Comparison of ENCODE assay signal across 24 mouse cellular contexts in the genomic region with DNA sequence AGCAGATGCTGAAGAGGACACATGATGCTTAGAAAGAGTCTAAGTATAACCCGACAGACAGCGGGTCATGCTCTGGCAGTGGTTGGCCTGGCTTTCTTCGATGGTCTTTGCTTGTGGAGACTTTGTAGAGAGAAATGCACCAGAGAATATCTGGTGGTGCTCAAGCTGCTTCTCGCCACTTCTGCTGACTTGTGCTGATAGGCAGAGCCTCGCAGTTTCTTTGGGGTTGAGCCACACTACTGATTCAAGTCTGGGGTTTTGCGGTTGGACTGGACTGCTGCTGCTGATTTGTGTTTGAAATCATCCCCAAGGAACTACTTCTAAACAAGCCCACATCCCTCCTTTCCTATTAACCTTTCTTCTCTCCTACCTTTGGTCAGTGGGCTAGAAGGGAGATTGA.
DNase-seq lines count a peak whose midpoint lies in the region; ATAC-seq and TF ChIP-seq lines count a peak whose summit lies in the region.
"Had no signal": no experiment of that assay in that cellular context is flagged by ENCODE, and none has a peak within 500 bp of the region (broad histone marks: within the 10 kb centered on the region; RNA-seq: fewer than 3 reads in every experiment).

No protein-coding gene starts in this region.

- no peaks in the 10 kb centered on the region for H3K9me3 ChIP-seq in heart, embryonic 12.5 days (replicated peaks)
- H3K9me3 ChIP-seq in midbrain, embryonic 11.5 days (ENCODE audit: control insufficient read depth, low read length): no peaks in the 10 kb centered on the region
- H3K9me3 ChIP-seq in midbrain, postnatal 0 days (ENCODE audit: low read length): no peaks in the 10 kb centered on the region
- H3K9me3 ChIP-seq: embryonic facial prominence, embryonic 10.5 days; embryonic facial prominence, embryonic 12.5 days; forebrain, embryonic 13.5 days; forebrain, embryonic 15.5 days; G1E had no signal

- H3K27me3 ChIP-seq in heart, embryonic 12.5 days (replicated peaks): no peaks in the 10 kb centered on the region
- no peaks in the 10 kb centered on the region for H3K27me3 ChIP-seq in midbrain, embryonic 11.5 days (ENCODE audit: control insufficient read depth, insufficient read depth, low read length)
- H3K27me3 ChIP-seq in midbrain, postnatal 0 days (ENCODE audit: insufficient read depth, low read length): no peaks in the 10 kb centered on the region
- H3K27me3 ChIP-seq: CH12.LX; embryonic facial prominence, embryonic 12.5 days; forebrain, embryonic 13.5 days; forebrain, embryonic 15.5 days had no signal

- H3K4me2 ChIP-seq in heart, embryonic 12.5 days: no peak overlapping the region
- no peak overlapping the region for H3K4me2 ChIP-seq in midbrain, embryonic 11.5 days
- H3K4me2 ChIP-seq in midbrain, postnatal 0 days (ENCODE audit: low read depth, low read length, poor library complexity, severe bottlenecking): no peak overlapping the region
- H3K4me2 ChIP-seq: embryonic facial prominence, embryonic 12.5 days; forebrain, embryonic 13.5 days; forebrain, embryonic 15.5 days had no signal

- no peak overlapping the region for H3K4me3 ChIP-seq in heart, embryonic 12.5 days
- no peak overlapping the region for H3K4me3 ChIP-seq in midbrain, embryonic 11.5 days (ENCODE audit: low read depth, low read length)
- no peak overlapping the region for H3K4me3 ChIP-seq in midbrain, postnatal 0 days (ENCODE audit: low read depth, low read length)
- H3K4me3 ChIP-seq: embryonic facial prominence, embryonic 10.5 days; embryonic facial prominence, embryonic 12.5 days; forebrain, embryonic 13.5 days; forebrain, embryonic 15.5 days had no signal

- no peaks in the 10 kb centered on the region for H3K36me3 ChIP-seq in heart, embryonic 12.5 days
- no peaks in the 10 kb centered on the region for H3K36me3 ChIP-seq in midbrain, embryonic 11.5 days (ENCODE audit: control insufficient read depth, insufficient read depth, low read length)
- no peaks in the 10 kb centered on the region for H3K36me3 ChIP-seq in midbrain, postnatal 0 days (ENCODE audit: insufficient read depth, low read length)
- H3K36me3 ChIP-seq: embryonic facial prominence, embryonic 10.5 days; embryonic facial prominence, embryonic 12.5 days; forebrain, embryonic 15.5 days; G1E had no signal

- H3K4me1 ChIP-seq in heart, embryonic 12.5 days (replicated peaks): no peaks in the 10 kb centered on the region
- H3K4me1 ChIP-seq in midbrain, embryonic 11.5 days (ENCODE audit: control insufficient read depth, insufficient read depth, low read length): no peaks in the 10 kb centered on the region
- H3K4me1 ChIP-seq in midbrain, postnatal 0 days (ENCODE audit: insufficient read depth, low read length): no peaks in the 10 kb centered on the region
- H3K4me1 ChIP-seq: embryonic facial prominence, embryonic 10.5 days; embryonic facial prominence, embryonic 12.5 days; forebrain, embryonic 15.5 days had no signal

- TF ChIP-seq CTCF in midbrain, postnatal 0 days (IDR thresholded peaks at IDR 0.05): no peak

- no peak overlapping the region for H3K9ac ChIP-seq in heart, embryonic 12.5 days
- H3K9ac ChIP-seq in midbrain, embryonic 11.5 days (ENCODE audit: low read length): no peak overlapping the region
- no peak overlapping the region for H3K9ac ChIP-seq in midbrain, postnatal 0 days (replicated peaks; ENCODE audit: low read length, poor library complexity, severe bottlenecking)
- H3K9ac ChIP-seq: embryonic facial prominence, embryonic 12.5 days; forebrain, embryonic 13.5 days; forebrain, embryonic 15.5 days had no signal

- no peak overlapping the region for H3K27ac ChIP-seq in heart, embryonic 12.5 days (ENCODE audit: poor library complexity, severe bottlenecking)
- no peak overlapping the region for H3K27ac ChIP-seq in midbrain, embryonic 11.5 days (ENCODE audit: low read depth, low read length)
- no peak overlapping the region for H3K27ac ChIP-seq in midbrain, postnatal 0 days (ENCODE audit: low read depth, low read length)
- H3K27ac ChIP-seq: embryonic facial prominence, embryonic 10.5 days; embryonic facial prominence, embryonic 12.5 days; forebrain, embryonic 13.5 days; forebrain, embryonic 15.5 days had no signal

- no peak for ATAC-seq in heart, embryonic 12.5 days (ENCODE audit: insufficient number of reproducible peaks, low FRiP score)
- ATAC-seq in midbrain, embryonic 11.5 days (ENCODE audit: low FRiP score): no peak
- no peak for ATAC-seq in midbrain, postnatal 0 days (ENCODE audit: low FRiP score)
- ATAC-seq: activated CD4-positive, CD25-positive, alpha-beta regulatory T cell, adult 4 months; CD4-positive, CD25-positive, alpha-beta regulatory T cell, adult 4 months; forebrain, embryonic 13.5 days; forebrain, embryonic 15.5 days; Patski had no signal

- intact Hi-C loops in heart, postnatal 10 days (cut with DNase I): no loop called here

- WGBS in heart, embryonic 12.5 days: 66% methylated on average over 6 of the region's 6 CpGs
- 92% methylated on average over 6 of the region's 6 CpGs for WGBS in midbrain, embryonic 11.5 days
- WGBS in midbrain, postnatal 0 days: 90% methylated on average over 6 of the region's 6 CpGs

- peak; percentile 95 for DNase-seq in heart, adult 11 months
- peak; percentile 11 for DNase-seq in heart, adult 8-10 months (ENCODE audit: low spot score)
- DNase-seq in heart, postnatal 10 days: no peak
- DNase-seq in midbrain, embryonic 11.5 days (ENCODE audit: low spot score, missing footprints): peak; percentile 21
- DNase-seq in midbrain, postnatal 0 days (ENCODE audit: low spot score): no peak
- DNase-seq: adrenal gland, adult 8-10 months; adrenal gland, postnatal 14 days; adrenal gland, postnatal 36 days; B cell, adult 2 months; cerebellum, adult 11-12 months; cerebellum, adult 2 months; cerebellum, adult 9-10 months; cerebellum, postnatal 10 days; cerebellum, postnatal 25 days had no signal

Comparison
In these comparisons a context has a peak if more than half of its experiments do, and no peak if none do; other contexts are left out.
1. DNase-seq: peak in heart, adult 11 months (single experiment), heart, adult 8-10 months (single experiment) and midbrain, embryonic 11.5 days (single experiment); none in heart, postnatal 10 days (0 of 2) and midbrain, postnatal 0 days (single experiment).